12 mouse cellular contexts compared by ENCODE assay signal in genomic region chr7:29128725-29129124, GRCm38 (mm10). TPM values are rescaled to one million over a fixed set of nuclear protein-coding genes. Genes with fewer than 3 reads are reported as not detected.
A peak's percentile ranks its signal among the peaks of the same experiment; 100 is the strongest.
DNase-seq lines count a peak whose midpoint lies in the region; ATAC-seq and TF ChIP-seq lines count a peak whose summit lies in the region.
"Had no signal": no experiment of that assay in that cellular context is flagged by ENCODE, and none has a peak within 500 bp of the region (broad histone marks: within the 10 kb centered on the region; RNA-seq: fewer than 3 reads in every experiment).

No protein-coding gene starts in this region.

- no peak overlapping the region for H3K4me2 ChIP-seq in liver, embryonic 12.5 days
- H3K4me2 ChIP-seq: forebrain, embryonic 13.5 days; hindbrain, embryonic 15.5 days; liver, embryonic 13.5 days; neural tube, embryonic 12.5 days had no signal

- no peak overlapping the region for H3K27ac ChIP-seq in liver, adult 2 months (replicated peaks; ENCODE audit: insufficient read depth, low read depth, low read length)
- no peak overlapping the region for H3K27ac ChIP-seq in liver, embryonic 12.5 days
- H3K27ac ChIP-seq in ES-Bruce4 (ENCODE audit: insufficient read depth, low read length), result no peak overlapping the region
- H3K27ac ChIP-seq: forebrain, embryonic 13.5 days; hindbrain, embryonic 15.5 days; liver, embryonic 13.5 days; neural tube, embryonic 12.5 days had no signal

- no peak for TF ChIP-seq EP300 in ES-Bruce4 (IDR thresholded peaks at IDR 0.05; ENCODE audit: insufficient read depth, low read depth, low read length)

- H3K79me2 ChIP-seq in liver, adult 2 months (ENCODE audit: control insufficient read depth, insufficient read depth, low read length), result no peaks in the 10 kb centered on the region

- WGBS in liver, adult 2 months, result 91% methylated on average over 2 of the region's 2 CpGs
- WGBS in liver, embryonic 12.5 days (ENCODE audit: insufficient replicate concordance), result 79% methylated on average over 2 of the region's 2 CpGs

- TF ChIP-seq CTCF in liver, adult 2 months (IDR thresholded peaks at IDR 0.05; ENCODE audit: low read depth, low read length), result peak; percentile 58
- TF ChIP-seq CTCF in ES-Bruce4 (IDR thresholded peaks at IDR 0.05; ENCODE audit: low read depth, low read length), result peak; percentile 78

- intact Hi-C loops in left cerebral cortex, postnatal 4 days (cut with DNase I), result no loop called here

- ATAC-seq in liver, embryonic 12.5 days, result no peak
- ATAC-seq: forebrain, embryonic 13.5 days had no signal

- no peaks in the 10 kb centered on the region for H3K9me3 ChIP-seq in liver, embryonic 12.5 days (replicated peaks)
- no peaks in the 10 kb centered on the region for H3K9me3 ChIP-seq in ES-Bruce4 (replicated peaks; ENCODE audit: control insufficient read depth, insufficient read depth, low read length, poor library complexity, severe bottlenecking)
- no peaks in the 10 kb centered on the region for H3K9me3 ChIP-seq in megakaryocyte, embryonic 14.5 days
- H3K9me3 ChIP-seq: forebrain, embryonic 13.5 days; hindbrain, embryonic 15.5 days; liver, embryonic 13.5 days; neural tube, embryonic 12.5 days had no signal

- peaks cover 4% of the 10 kb centered on the region; the same call in 1 of the 2 replicates for H3K4me1 ChIP-seq in liver, adult 2 months (ENCODE audit: control insufficient read depth, insufficient read depth, low read length)
- H3K4me1 ChIP-seq in liver, embryonic 12.5 days, result peaks cover 30% of the 10 kb centered on the region
- H3K4me1 ChIP-seq in ES-Bruce4 (ENCODE audit: control insufficient read depth, insufficient read depth, low read length), result peaks cover 6% of the 10 kb centered on the region
- H3K4me1 ChIP-seq in megakaryocyte, embryonic 14.5 days, result peaks cover 61% of the 10 kb centered on the region
- H3K4me1 ChIP-seq: hindbrain, embryonic 15.5 days had no signal

- no peak for TF ChIP-seq POLR2A in liver, adult 2 months (IDR thresholded peaks at IDR 0.05; ENCODE audit: extremely low read depth, insufficient read depth, low read length)
- TF ChIP-seq POLR2A in ES-Bruce4 (IDR thresholded peaks at IDR 0.05; ENCODE audit: insufficient read depth, low read length), result no peak

- H3K36me3 ChIP-seq in liver, adult 2 months (ENCODE audit: control insufficient read depth, insufficient read depth, low read length), result no peaks in the 10 kb centered on the region
- H3K36me3 ChIP-seq in liver, embryonic 12.5 days, result no peaks in the 10 kb centered on the region
- H3K36me3 ChIP-seq in ES-Bruce4 (ENCODE audit: control insufficient read depth, insufficient read depth, low read length, poor library complexity, severe bottlenecking), result no peaks in the 10 kb centered on the region
- no peaks in the 10 kb centered on the region for H3K36me3 ChIP-seq in megakaryocyte, embryonic 14.5 days (replicated peaks; ENCODE audit: low read length)
- H3K36me3 ChIP-seq: hindbrain, embryonic 15.5 days; liver, embryonic 13.5 days; neural tube, embryonic 12.5 days had no signal

- H3K9ac ChIP-seq in liver, adult 2 months (ENCODE audit: low read depth, low read length), result no peak overlapping the region
- H3K9ac ChIP-seq in liver, embryonic 12.5 days, result no peak overlapping the region
- H3K9ac ChIP-seq in ES-Bruce4 (ENCODE audit: low read depth, poor library complexity, severe bottlenecking), result no peak overlapping the region
- H3K9ac ChIP-seq: forebrain, embryonic 13.5 days; hindbrain, embryonic 15.5 days; liver, embryonic 13.5 days; neural tube, embryonic 12.5 days had no signal

- 0 out of 2 replicates have a peak, but pooled peaks cover 7% of the 10 kb centered on the region for H3K27me3 ChIP-seq in liver, adult 2 months (ENCODE audit: control insufficient read depth, insufficient read depth, low read length)
- no peaks in the 10 kb centered on the region for H3K27me3 ChIP-seq in liver, embryonic 12.5 days (replicated peaks)
- no peaks in the 10 kb centered on the region for H3K27me3 ChIP-seq in ES-Bruce4 (ENCODE audit: control insufficient read depth, insufficient read depth, low read length, poor library complexity, severe bottlenecking)
- H3K27me3 ChIP-seq in megakaryocyte, embryonic 14.5 days (replicated peaks), result peaks cover 17% of the 10 kb centered on the region
- H3K27me3 ChIP-seq: neural tube, embryonic 12.5 days had no signal

- no peak for DNase-seq in liver, adult 2 months (ENCODE audit: extremely low read depth, low read depth, low spot score)
- peak; percentile 22 for DNase-seq in T-cell, adult 2 months (ENCODE audit: low spot score)
- no peak for DNase-seq in urinary bladder, postnatal 14 days (ENCODE audit: low spot score)
- DNase-seq in left cerebral cortex, postnatal 4 days, result no peak
- no peak for DNase-seq in spleen, postnatal 14 days (ENCODE audit: low spot score in 2 of 2)
- DNase-seq: liver, embryonic 13.5 days had no signal

- no peak overlapping the region for H3K4me3 ChIP-seq in liver, adult 2 months (ENCODE audit: insufficient read depth, low read depth, low read length)
- H3K4me3 ChIP-seq in liver, embryonic 12.5 days, result no peak overlapping the region
- H3K4me3 ChIP-seq in ES-Bruce4 (ENCODE audit: low read depth, low read length), result no peak overlapping the region
- peak overlapping the region; percentile 10 for H3K4me3 ChIP-seq in megakaryocyte, embryonic 14.5 days (replicated peaks)
- H3K4me3 ChIP-seq: forebrain, embryonic 13.5 days; hindbrain, embryonic 15.5 days; liver, embryonic 13.5 days; neural tube, embryonic 12.5 days had no signal

RNA-seq across cellular contexts. Expression of gene Ryr1, which starts 3.7 kb away (rescaled TPM):
- 0.07 and 0.46 TPM in 2 replicates for total RNA-seq in liver, adult 2 months (2014; rRNA removed)
- 0.01 TPM in 2 replicates for polyA plus RNA-seq in liver, adult 2 months (2012; rRNA removed)
- polyA plus RNA-seq in liver, embryonic 12.5 days (2016; fragmentation: Nextera tagmentation; extraction: Ambion mirVana), result 0.33 and 0.38 TPM in 2 replicates
- polyA plus RNA-seq in ES-Bruce4 (2011; ENCODE audit: insufficient read depth, insufficient read length, low read depth, missing spikeins), result 8.4 and 10.3 TPM in 2 replicates
- polyA plus RNA-seq in megakaryocyte, embryonic 14.5 days (2012; ENCODE audit: insufficient read depth, low replicate concordance), result 0.12 TPM in 1 of 2 replicates, not detected in the other
- 10 to 100 TPM; 10.6 to 13.7 TPM for total RNA-seq in left cerebral cortex, postnatal 4 days (2021)

RNA-seq across cellular contexts. Expression of gene Rasgrp4, which starts 5.9 kb away (rescaled TPM):
- under 0.01 and 0.07 TPM in 2 replicates for total RNA-seq in liver, adult 2 months (2014; rRNA removed)
- polyA plus RNA-seq in liver, adult 2 months (2012; rRNA removed), result 0.41 and 0.69 TPM in 2 replicates
- polyA plus RNA-seq in liver, embryonic 12.5 days (2016; fragmentation: Nextera tagmentation; extraction: Ambion mirVana), result 0.38 and 0.79 TPM in 2 replicates
- polyA plus RNA-seq in ES-Bruce4 (2011; ENCODE audit: insufficient read depth, insufficient read length, low read depth, missing spikeins), result 23.0 and 31.5 TPM in 2 replicates
- 1.9 and 7.5 TPM in 2 replicates for polyA plus RNA-seq in megakaryocyte, embryonic 14.5 days (2012; ENCODE audit: insufficient read depth, low replicate concordance)
- total RNA-seq in left cerebral cortex, postnatal 4 days (2021), result 1 to 10 TPM; 1.6 to 1.7 TPM

RNA-seq across cellular contexts. Expression of gene Fam98c, which starts 27.3 kb away (rescaled TPM):
- total RNA-seq in liver, adult 2 months (2014; rRNA removed), result 5.1 and 5.4 TPM in 2 replicates
- 12.5 and 19.3 TPM in 2 replicates for polyA plus RNA-seq in liver, adult 2 months (2012; rRNA removed)
- polyA plus RNA-seq in liver, embryonic 12.5 days (2016; fragmentation: Nextera tagmentation; extraction: Ambion mirVana), result 12.4 and 12.5 TPM in 2 replicates
- 12.6 and 13.3 TPM in 2 replicates for polyA plus RNA-seq in ES-Bruce4 (2011; ENCODE audit: insufficient read depth, insufficient read length, low read depth, missing spikeins)
- polyA plus RNA-seq in megakaryocyte, embryonic 14.5 days (2012; ENCODE audit: insufficient read depth, low replicate concordance), result 75.5 and 135 TPM in 2 replicates
- total RNA-seq in left cerebral cortex, postnatal 4 days (2021), result 10 to 100 TPM; 12.3 to 14.4 TPM

RNA-seq across cellular contexts. Expression of gene Ggn, which starts 41.3 kb away (rescaled TPM):
- 0.07 TPM in 1 of 2 replicates, not detected in the other for total RNA-seq in liver, adult 2 months (2014; rRNA removed)
- 0.18 TPM in 1 of 2 replicates, not detected in the other for polyA plus RNA-seq in liver, adult 2 months (2012; rRNA removed)
- polyA plus RNA-seq in liver, embryonic 12.5 days (2016; fragmentation: Nextera tagmentation; extraction: Ambion mirVana), result 0.07 and 0.26 TPM in 2 replicates
- polyA plus RNA-seq in ES-Bruce4 (2011; ENCODE audit: insufficient read depth, insufficient read length, low read depth, missing spikeins), result not detected in 2 replicates
- 16.0 and 26.1 TPM in 2 replicates for polyA plus RNA-seq in megakaryocyte, embryonic 14.5 days (2012; ENCODE audit: insufficient read depth, low replicate concordance)
- 1 to 10 TPM in 1 of 2 experiments, under 1 TPM in 1; 0.58 to 1.1 TPM for total RNA-seq in left cerebral cortex, postnatal 4 days (2021)

RNA-seq across cellular contexts. Expression of gene Spred3, which starts 41.5 kb away (rescaled TPM):
- total RNA-seq in liver, adult 2 months (2014; rRNA removed), result 0.18 and 0.20 TPM in 2 replicates
- polyA plus RNA-seq in liver, adult 2 months (2012; rRNA removed), result 0.35 and 0.40 TPM in 2 replicates
- 0.72 TPM in 2 replicates for polyA plus RNA-seq in liver, embryonic 12.5 days (2016; fragmentation: Nextera tagmentation; extraction: Ambion mirVana)
- 9.2 and 12.1 TPM in 2 replicates for polyA plus RNA-seq in ES-Bruce4 (2011; ENCODE audit: insufficient read depth, insufficient read length, low read depth, missing spikeins)
- 5.9 and 7.0 TPM in 2 replicates for polyA plus RNA-seq in megakaryocyte, embryonic 14.5 days (2012; ENCODE audit: insufficient read depth, low replicate concordance)
- total RNA-seq in left cerebral cortex, postnatal 4 days (2021), result 10 to 100 TPM; 29.4 to 32.3 TPM
